Mouse (Mus musculus) lung, embryonic 15.5 days (tissue): Measurements from ENCODE around the gene Enpp6. TPM values are rescaled to one million over a fixed set of nuclear protein-coding genes. Genes with fewer than 3 reads are reported as not detected.

Source experiments
- ATAC-seq: fragments of 200-750 bp; cut with Nextera tagmentation; 2 replicates; pipeline ENCODE4 v1.8.0; 2017; ENCODE audit warnings: moderate number of reproducible peaks, borderline replicate concordance; ENCODE audit not compliant: low FRiP score, low TSS enrichment; ENCODE audit errors: extremely low read depth
- H3K27ac ChIP-seq: fragments of 300-500 bp; sonication (generic); 2 replicates; pipeline ENCODE4 v1.5.1; 2015; ENCODE audit warnings: moderate library complexity, mild to moderate bottlenecking, inconsistent platforms
- H3K27me3 ChIP-seq: fragments of 300-500 bp; sonication (generic); 2 replicates; pipeline ENCODE4 v1.6.1; 2015; ENCODE audit warnings: inconsistent platforms
- H3K36me3 ChIP-seq: fragments of 300-500 bp; sonication (generic); 2 replicates; pipeline ENCODE4 v1.6.1; 2015; ENCODE audit warnings: inconsistent platforms
- H3K4me1 ChIP-seq: fragments of 300-500 bp; sonication (generic); 2 replicates; pipeline ENCODE4 v1.6.1; 2015; ENCODE audit warnings: inconsistent platforms
- H3K4me2 ChIP-seq: fragments of 300-500 bp; sonication (generic); 2 replicates; pipeline ENCODE4 v1.6.1; 2015; ENCODE audit warnings: inconsistent platforms, mild to moderate bottlenecking, moderate library complexity
- H3K4me3 ChIP-seq: fragments of 300-500 bp; sonication (generic); 2 replicates; pipeline ENCODE4 v1.5.1; 2015; ENCODE audit warnings: mild to moderate bottlenecking, inconsistent platforms
- H3K9ac ChIP-seq: fragments of 300-500 bp; sonication (generic); 2 replicates; pipeline ENCODE4 v1.6.1; 2015; ENCODE audit warnings: inconsistent platforms
- H3K9me3 ChIP-seq: fragments of 300-500 bp; sonication (generic); 2 replicates; pipeline ENCODE4 v1.6.1; 2016; ENCODE audit warnings: inconsistent platforms
- WGBS: fragments of 180-500 bp; shearing (Covaris S2); methylation state at CpG from one replicate; pipeline ENCODE4 v1.1.7; 2015; 5-methylcytosine and 5-hydroxymethylcytosine counted together
- polyA plus RNA-seq: library from polyadenylated mRNA; unstranded; fragments of >200 nt; fragmentation: Nextera tagmentation; extraction: Ambion mirVana; gene quantifications from 2 replicates; pipeline ENCODE4 v1.2.1, GENCODE M21; 2015

Enpp6 gene
- polyA plus RNA-seq: 0.43 and 0.47 TPM in 2 replicates

DNA sequence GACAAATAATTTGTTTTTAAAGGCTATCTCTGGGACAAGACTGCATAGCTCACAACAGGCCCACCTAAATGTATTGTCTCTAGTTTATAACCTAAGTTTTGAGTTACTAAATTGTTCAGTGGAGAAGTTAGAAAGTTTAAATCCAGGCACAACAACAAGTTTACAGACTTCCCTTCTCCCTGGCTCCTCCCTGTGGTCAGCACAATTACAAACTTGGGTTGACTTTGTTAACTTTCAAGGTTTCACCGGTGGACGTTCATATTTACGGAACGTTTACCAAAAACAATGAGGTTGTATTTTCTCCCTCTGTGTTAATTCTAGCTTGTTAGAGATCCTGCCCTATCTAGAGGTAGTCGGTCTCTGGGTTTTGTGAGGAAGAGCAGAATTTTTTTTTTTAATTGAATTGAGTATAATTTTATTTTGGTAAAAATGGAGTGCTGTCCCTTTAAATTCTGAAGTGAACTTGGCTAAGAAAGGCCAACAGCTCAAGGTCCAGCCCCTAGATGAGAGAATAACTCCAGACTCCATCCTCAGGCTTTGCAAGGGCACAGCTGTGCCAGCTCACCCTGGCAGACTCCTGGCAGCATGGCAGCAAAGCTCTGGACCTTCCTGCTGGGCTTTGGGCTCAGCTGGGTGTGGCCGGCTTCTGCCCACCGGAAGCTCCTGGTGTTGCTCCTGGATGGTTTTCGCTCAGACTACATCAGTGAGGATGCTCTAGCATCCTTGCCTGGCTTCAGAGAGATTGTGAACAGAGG is at the start of gene Enpp6:
Enpp6 (plus strand) TSS at position 502 of the 755 bp plus-strand sequence.
- ATAC-seq: no peak

DNA sequence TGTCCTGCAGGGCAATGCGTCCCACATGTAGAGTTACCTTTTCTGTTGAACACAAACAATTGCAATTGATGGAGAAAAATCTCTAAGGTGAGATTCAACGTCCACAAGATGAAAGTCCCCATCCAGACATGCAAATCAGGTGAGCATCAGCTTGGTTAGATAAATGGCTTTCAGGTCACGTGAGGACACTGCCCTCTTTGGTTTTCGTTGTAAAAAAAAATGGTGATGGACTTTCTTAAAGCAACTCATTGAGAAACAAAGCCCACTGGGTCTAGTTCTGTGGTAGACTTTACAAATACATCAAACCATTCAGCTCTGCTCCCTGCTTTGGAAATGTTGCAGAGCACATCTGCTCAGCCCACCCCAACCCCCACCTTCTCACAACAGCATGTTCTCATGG is 48.5 kb upstream of the Enpp6 start:
- H3K9me3 ChIP-seq: no peaks in the 10 kb centered on the region
- WGBS: 68% methylated on average over 4 of the region's 4 CpGs
- no peak overlapping the region for H3K9ac ChIP-seq
- no peak overlapping the region for H3K27ac ChIP-seq
- no peak overlapping the region for H3K4me3 ChIP-seq
- no peak for ATAC-seq
- no peaks in the 10 kb centered on the region for H3K36me3 ChIP-seq
- H3K4me2 ChIP-seq: no peak overlapping the region
- H3K27me3 ChIP-seq: no peaks in the 10 kb centered on the region
- H3K4me1 ChIP-seq: peaks cover 3% of the 10 kb centered on the region; the same call in 1 of the 2 replicates

More for the DNA sequence above, at the start of gene Enpp6:
- H3K27me3 ChIP-seq: no peaks in the 10 kb centered on the region
- H3K4me2 ChIP-seq: no peak within 1 kb of the TSS
- H3K27ac ChIP-seq: no peak within 1 kb of the TSS
- H3K4me3 ChIP-seq: no peak within 1 kb of the TSS
- WGBS: 83% methylated on average over 8 of the region's 8 CpGs
- no peak within 1 kb of the TSS for H3K9ac ChIP-seq
- H3K9me3 ChIP-seq: no peaks in the 10 kb centered on the region
- peaks cover 6% of the 10 kb centered on the region; the same call in 1 of the 2 replicates for H3K4me1 ChIP-seq
- H3K36me3 ChIP-seq: no peaks in the 10 kb centered on the region

DNA sequence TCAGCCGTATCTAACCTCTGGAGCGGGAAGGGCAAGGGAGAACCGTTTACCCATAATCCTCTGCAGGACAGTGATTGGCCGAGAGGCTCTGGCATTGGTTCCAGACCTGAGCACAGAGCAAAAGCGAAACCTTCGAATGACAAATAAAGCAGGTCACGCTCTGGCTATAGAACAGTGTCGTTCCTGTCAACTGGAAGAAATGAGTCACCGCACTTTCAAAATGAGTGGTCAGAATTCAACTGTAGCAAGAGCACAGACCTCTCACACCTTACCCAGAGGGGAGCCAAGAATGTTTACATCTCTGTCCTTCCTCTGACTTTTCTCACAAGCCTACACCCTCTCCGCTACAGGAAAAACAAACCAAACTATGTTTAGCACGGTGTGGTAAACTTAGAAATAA is 45.4 kb upstream of the Enpp6 start:
- no peaks in the 10 kb centered on the region for H3K27me3 ChIP-seq
- no peaks in the 10 kb centered on the region for H3K9me3 ChIP-seq
- no peak overlapping the region for H3K9ac ChIP-seq
- peak overlapping the region; percentile 29; the same call in 1 of the 2 replicates for H3K4me2 ChIP-seq
- no peaks in the 10 kb centered on the region for H3K36me3 ChIP-seq
- H3K4me3 ChIP-seq: no peak overlapping the region
- no peak for ATAC-seq
- 64% methylated on average over 11 of the region's 11 CpGs for WGBS
- peak overlapping the region; percentile 25; the same call in 1 of the 2 replicates for H3K27ac ChIP-seq
- H3K4me1 ChIP-seq: no peaks in the 10 kb centered on the region

GRCm38 (mm10) chr8:46941731-46942650 is 44.7 kb upstream of the Enpp6 start:
- no peak overlapping the region for H3K4me3 ChIP-seq
- no peaks in the 10 kb centered on the region for H3K4me1 ChIP-seq
- H3K9me3 ChIP-seq: no peaks in the 10 kb centered on the region
- H3K27ac ChIP-seq: peak overlapping the region; percentile 25; the same call in 1 of the 2 replicates
- WGBS: 66% methylated on average over 15 of the region's 15 CpGs
- no peaks in the 10 kb centered on the region for H3K27me3 ChIP-seq
- H3K36me3 ChIP-seq: no peaks in the 10 kb centered on the region
- no peak overlapping the region for H3K4me2 ChIP-seq
- no peak for ATAC-seq
- no peak overlapping the region for H3K9ac ChIP-seq

DNA sequence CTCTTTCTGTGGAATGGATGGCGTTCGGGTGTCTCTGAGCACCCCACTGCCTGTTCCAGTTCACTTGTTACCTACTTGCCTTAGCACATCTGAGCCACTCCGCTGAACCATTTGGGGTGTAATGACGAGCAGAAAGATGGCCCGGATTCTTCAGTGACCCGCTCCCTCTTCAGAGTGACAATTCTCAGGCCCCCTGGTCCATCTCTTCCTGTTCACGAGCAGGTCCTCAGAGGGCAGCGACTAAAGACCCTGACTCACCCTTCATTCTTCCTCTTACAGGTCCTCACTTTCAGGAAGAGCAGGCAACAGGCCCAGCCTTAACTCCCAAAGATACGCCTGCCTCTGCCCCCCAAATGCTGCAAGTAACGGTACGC is 44.0 kb upstream of the Enpp6 start:
- no peak for ATAC-seq
- Histone ChIP-seq H3K4me2 (no peak overlapping the region), H3K4me3 (no peak overlapping the region), H3K36me3 (no peaks in the 10 kb centered on the region), H3K4me1 (no peaks in the 10 kb centered on the region), H3K27ac (no peak overlapping the region), H3K9me3 (no peaks in the 10 kb centered on the region), H3K27me3 (no peaks in the 10 kb centered on the region), H3K9ac (no peak overlapping the region)
- 85% methylated on average over 11 of the region's 11 CpGs for WGBS

DNA sequence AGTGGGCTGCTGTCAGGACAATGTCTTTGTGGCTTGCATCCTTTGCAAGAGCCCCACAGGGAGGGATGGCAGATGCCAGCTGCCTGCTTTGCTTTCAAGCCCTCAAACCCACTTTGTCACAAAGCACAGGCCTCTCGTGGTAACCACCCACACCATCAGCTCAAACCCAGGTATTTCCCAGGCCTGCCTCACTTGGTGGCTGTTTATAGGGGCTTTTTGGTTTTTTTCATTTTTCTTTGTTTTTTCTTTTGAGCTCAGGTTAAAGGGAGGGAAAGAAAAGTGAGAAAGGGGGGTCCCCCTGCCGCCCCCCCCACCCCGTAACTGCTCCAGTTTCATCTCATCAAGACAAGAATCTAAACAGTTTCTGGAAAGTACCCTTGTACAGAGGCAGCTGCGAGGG is 43.4 kb upstream of the Enpp6 start:
- Histone ChIP-seq H3K9ac (no peak overlapping the region), H3K36me3 (no peaks in the 10 kb centered on the region), H3K9me3 (no peaks in the 10 kb centered on the region), H3K4me1 (no peaks in the 10 kb centered on the region), H3K4me2 (no peak overlapping the region), H3K27me3 (no peaks in the 10 kb centered on the region; the same call in 1 of the 2 replicates), H3K4me3 (no peak overlapping the region), H3K27ac (no peak overlapping the region)
- 77% methylated on average over 4 of the region's 4 CpGs for WGBS
- ATAC-seq: no peak

GRCm38 (mm10) chr8:46946181-46946580 is 40.5 kb upstream of the Enpp6 start:
- no peak overlapping the region for H3K4me2 ChIP-seq
- no peak for ATAC-seq
- H3K36me3 ChIP-seq: no peaks in the 10 kb centered on the region
- H3K27ac ChIP-seq: no peak overlapping the region
- no peaks in the 10 kb centered on the region for H3K4me1 ChIP-seq
- 68% methylated on average over 5 of the region's 5 CpGs for WGBS
- H3K9ac ChIP-seq: no peak overlapping the region
- no peaks in the 10 kb centered on the region; the same call in 1 of the 2 replicates for H3K27me3 ChIP-seq
- H3K4me3 ChIP-seq: no peak overlapping the region
- no peaks in the 10 kb centered on the region for H3K9me3 ChIP-seq

- Histone ChIP-seq H3K9me3 (no peaks in the 10 kb centered on the region), H3K4me3 (no peak overlapping the region), H3K9ac (no peak overlapping the region), H3K36me3 (no peaks in the 10 kb centered on the region), H3K27me3 (no peaks in the 10 kb centered on the region; the same call in 1 of the 2 replicates), H3K4me1 (no peaks in the 10 kb centered on the region), H3K27ac (no peak overlapping the region), H3K4me2 (no peak overlapping the region)
- 59% methylated on average over 14 of the region's 14 CpGs for WGBS
- no peak for ATAC-seq
Measured at GRCm38 (mm10) chr8:46948091-46948757, 38.5 kb upstream of the Enpp6 start.

DNA sequence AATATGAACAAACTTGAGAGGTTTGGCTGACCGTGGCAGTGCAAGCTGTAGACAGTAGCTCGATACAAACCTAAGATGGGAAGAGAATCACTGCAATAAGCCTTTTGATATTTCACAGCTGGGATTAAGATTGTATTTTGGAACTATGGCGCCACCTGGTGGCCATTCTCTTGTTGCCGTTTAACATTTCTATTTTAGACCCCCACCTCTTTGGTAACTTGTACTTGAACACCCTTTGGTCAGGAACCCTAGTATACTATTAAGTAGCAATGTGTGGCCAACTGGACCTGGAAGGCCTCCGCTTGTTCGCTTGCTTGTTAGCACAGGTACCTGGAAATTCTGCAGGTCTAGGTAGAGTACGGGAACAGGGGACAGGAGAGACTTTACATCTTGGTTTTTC is 33.2 kb upstream of the Enpp6 start:
- no peak overlapping the region for H3K4me3 ChIP-seq

GRCm38 (mm10) chr8:46962630-46963427 is 23.9 kb upstream of the Enpp6 start:
- Histone ChIP-seq H3K4me2 (no peak overlapping the region), H3K27me3 (no peaks in the 10 kb centered on the region), H3K27ac (no peak overlapping the region), H3K4me3 (no peak overlapping the region), H3K9ac (no peak overlapping the region), H3K9me3 (no peaks in the 10 kb centered on the region), H3K4me1 (no peaks in the 10 kb centered on the region), H3K36me3 (no peaks in the 10 kb centered on the region)
- 50% methylated on average over 10 of the region's 10 CpGs for WGBS
- no peak for ATAC-seq

More for the DNA sequence above, 33.2 kb upstream of the Enpp6 start:
- H3K27ac ChIP-seq: no peak overlapping the region
- no peaks in the 10 kb centered on the region for H3K4me1 ChIP-seq
- H3K27me3 ChIP-seq: no peaks in the 10 kb centered on the region
- ATAC-seq: no peak
- H3K36me3 ChIP-seq: no peaks in the 10 kb centered on the region
- H3K9ac ChIP-seq: no peak overlapping the region
- no peaks in the 10 kb centered on the region for H3K9me3 ChIP-seq
- H3K4me2 ChIP-seq: no peak overlapping the region
- 17% methylated on average over 7 of the region's 7 CpGs for WGBS

GRCm38 (mm10) chr8:46963619-46964145 is 23.0 kb upstream of the Enpp6 start:
- WGBS: 46% methylated on average over 8 of the region's 8 CpGs
- Histone ChIP-seq H3K27ac (no peak overlapping the region), H3K9me3 (no peaks in the 10 kb centered on the region), H3K27me3 (no peaks in the 10 kb centered on the region), H3K4me3 (no peak overlapping the region), H3K9ac (no peak overlapping the region), H3K36me3 (no peaks in the 10 kb centered on the region), H3K4me1 (no peaks in the 10 kb centered on the region), H3K4me2 (no peak overlapping the region)
- no peak for ATAC-seq
